Mouse (Mus musculus) CH12.LX (cell line): ENCODE results near the gene Smap1. TPM values are rescaled to one million over a fixed set of nuclear protein-coding genes. Genes with fewer than 3 reads are reported as not detected.

Experiments used
- DNase-seq: peaks from one replicate; pipeline ENCODE4 v3.0.0-alpha.2; 2013; ENCODE audit errors: extremely low read depth
- H3K27ac ChIP-seq: 2 replicates; pipeline ENCODE4 v1.5.1; 2012; ENCODE audit warnings: low read depth, mild to moderate bottlenecking, control low read depth, moderate library complexity; ENCODE audit not compliant: insufficient read depth
- H3K27me3 ChIP-seq: replicated peaks from 2 replicates; pipeline ENCODE3; 2012; ENCODE audit warnings: inconsistent platforms
- H3K36me3 ChIP-seq, 2 experiments: replicated peaks in 1 of 2; 2 replicates each; pipeline versions ENCODE3 to v1.6.1; 2012; ENCODE audit warnings: inconsistent platforms in 1 of 2, low read length in 1 of 2, mild to moderate bottlenecking in 1 of 2, mixed read lengths in 1 of 2, moderate library complexity in 1 of 2; ENCODE audit not compliant: control insufficient read depth in 1 of 2, insufficient read depth in 1 of 2
- H3K4me1 ChIP-seq, 2 experiments: 2 replicates each; pipeline ENCODE4 v1.6.1; 2012; ENCODE audit warnings: inconsistent platforms in 1 of 2, moderate library complexity in 1 of 2; ENCODE audit not compliant: insufficient read depth in 2 of 2, control insufficient read depth in 1 of 2
- H3K4me2 ChIP-seq: 2 replicates; pipeline ENCODE4 v1.6.1; 2012; ENCODE audit warnings: low read depth, mild to moderate bottlenecking, control low read depth; ENCODE audit not compliant: poor library complexity, insufficient read depth, severe bottlenecking
- H3K4me3 ChIP-seq, 3 experiments: fragments of 150-350 bp in 1 of 3; sonication (generic) in 1 of 3; replicated peaks in 1 of 3; 2 replicates each; pipeline versions ENCODE3 to v1.5.1; 2011 to 2012; ENCODE audit warnings: low read depth in 2 of 3, low read length in 2 of 3, mild to moderate bottlenecking in 2 of 3, moderate library complexity in 2 of 3, control low read depth in 1 of 3, improper control_type of control experiment in 1 of 3, inconsistent platforms in 1 of 3, mixed read lengths in 1 of 3; ENCODE audit not compliant: poor library complexity in 1 of 3
- H3K79me2 ChIP-seq: replicated peaks from 2 replicates; pipeline ENCODE4 v1.6.1; 2012; ENCODE audit warnings: mild to moderate bottlenecking, moderate library complexity; ENCODE audit not compliant: control insufficient read depth, poor library complexity, insufficient read depth, severe bottlenecking; ENCODE audit errors: extremely low read depth
- H3K9ac ChIP-seq: 2 replicates; pipeline ENCODE4 v1.6.1; 2012; ENCODE audit warnings: low read depth, mild to moderate bottlenecking, control low read depth, moderate library complexity; ENCODE audit not compliant: insufficient read depth
- H3K9me3 ChIP-seq: replicated peaks from 2 replicates; pipeline ENCODE3; 2012; ENCODE audit warnings: low read length, inconsistent platforms, mixed read lengths
- CTCF ChIP-seq, 2 experiments: IDR thresholded peaks in 1 of 2; conservative IDR thresholded peaks in 1 of 2; 2 replicates each; pipeline ENCODE4 v1.5.1; 2011 to 2012; ENCODE audit warnings: low read depth in 2 of 2, low read length in 2 of 2, improper control_type of control experiment in 1 of 2, inconsistent platforms in 1 of 2, mild to moderate bottlenecking in 1 of 2, moderate library complexity in 1 of 2
- ELF1 ChIP-seq: IDR thresholded peaks from 2 replicates; pipeline ENCODE4 v1.6.1; 2014; ENCODE audit warnings: low read depth, mild to moderate bottlenecking, inconsistent platforms, low read length, improper control_type of control experiment
- EP300 ChIP-seq: IDR thresholded peaks from 2 replicates; pipeline ENCODE4 v1.6.1; 2011; ENCODE audit warnings: low read length, improper control_type of control experiment
- IRF4 ChIP-seq: IDR thresholded peaks from 2 replicates; pipeline ENCODE4 v1.6.1; 2014; ENCODE audit warnings: low read depth, mild to moderate bottlenecking, inconsistent platforms, low read length, improper control_type of control experiment
- JUN ChIP-seq: IDR thresholded peaks from 2 replicates; pipeline ENCODE4 v1.6.1; 2011; ENCODE audit warnings: low read depth, mild to moderate bottlenecking, low read length, improper control_type of control experiment, moderate library complexity; ENCODE audit not compliant: insufficient read depth
- NELFE ChIP-seq: IDR thresholded peaks from 2 replicates; pipeline ENCODE4 v1.6.1; 2011; ENCODE audit warnings: low read depth, low read length, improper control_type of control experiment
- RCOR1 ChIP-seq: conservative IDR thresholded peaks from 2 replicates; pipeline ENCODE4 v1.6.1; 2012; ENCODE audit warnings: low read depth, mild to moderate bottlenecking, inconsistent platforms, low read length, improper control_type of control experiment
- TBP ChIP-seq: conservative IDR thresholded peaks from 2 replicates; pipeline ENCODE4 v1.6.1; 2011; ENCODE audit warnings: low read depth, low read length, improper control_type of control experiment
- USF2 ChIP-seq: conservative IDR thresholded peaks from 2 replicates; pipeline ENCODE4 v1.6.1; 2011; ENCODE audit warnings: low read depth, low read length, improper control_type of control experiment
- dilution Hi-C: fragments of 300-500 bp; cut with MboI; formaldehyde crosslinking; loops from 2 replicates; pipeline ENCODE4 v1.14.3; 2020; ENCODE audit warnings: low sequenced_read_pairs; ENCODE audit not compliant: extremely low pct_unique_long_range_greater_than_20kb, extremely low pct_ligation_motif_present
- in situ Hi-C: fragments of 300-500 bp; cut with MboI; formaldehyde crosslinking; loops from 3 replicates; pipeline ENCODE4 v1.14.3; 2019; ENCODE audit warnings: low sequenced_read_pairs, low pct_ligation_motif_present, low pct_unique_long_range_greater_than_20kb, mixed read lengths
- polyA plus RNA-seq: library from polyadenylated mRNA; unstranded; fragments of >175 nt; gene quantifications from 2 replicates; pipeline ENCODE4 v1.2.1, GENCODE M21; 2012; ENCODE audit warnings: low read depth; ENCODE audit not compliant: insufficient read length
- total RNA-seq, 2 experiments: library from RNA; depleted of rRNA; stranded (reverse); fragments of 300-350 nt in 1 of 2; fragments of >200 nt in 1 of 2; gene quantifications; 2 replicates each; pipeline ENCODE4 v1.2.3; 2012 to 2014

Gene Smap1
- total and polyA plus RNA-seq, 3 experiments: 22.3 to 60.5 (median 37.0) TPM

- dilution Hi-C loops (no loop called here), in situ Hi-C loops (no loop called here)
- H3K79me2 ChIP-seq: no peaks in the 10 kb centered on the region
- H3K4me3 ChIP-seq: no peak overlapping the region
- no peak overlapping the region for H3K9ac ChIP-seq
- no peak overlapping the region for H3K27ac ChIP-seq
- H3K4me2 ChIP-seq: no peak overlapping the region
- no peaks in the 10 kb centered on the region for H3K4me1 ChIP-seq
- H3K27me3 ChIP-seq: no peaks in the 10 kb centered on the region
- no peak for DNase-seq
- H3K36me3 ChIP-seq: no peaks in the 10 kb centered on the region
- peaks cover 3% of the 10 kb centered on the region for H3K9me3 ChIP-seq
- TF ChIP-seq TBP (no peak), JUN (no peak), IRF4 (no peak), NELFE (no peak), RCOR1 (no peak), EP300 (no peak)
These were observed 46.1 kb upstream of the Smap1 start for GRCm38 (mm10) chr1:23968027-23968725.

GRCm38 (mm10) chr1:23966226-23966625 lies 44.1 kb upstream of the Smap1 start:
- Histone ChIP-seq H3K27ac (no peak overlapping the region), H3K4me2 (no peak overlapping the region), H3K9ac (no peak overlapping the region), H3K79me2 (no peaks in the 10 kb centered on the region), H3K36me3 (no peaks in the 10 kb centered on the region), H3K9me3 (peaks cover 3% of the 10 kb centered on the region), H3K27me3 (no peaks in the 10 kb centered on the region), H3K4me1 (no peaks in the 10 kb centered on the region), H3K4me3 (no peak overlapping the region)
- DNase-seq: no peak
- dilution Hi-C loops (no loop called here), in situ Hi-C loops (no loop called here)
- TF ChIP-seq ELF1: no peak

GRCm38 (mm10) chr1:23959415-23959732 lies 37.3 kb upstream of the Smap1 start:
- no peak overlapping the region for H3K27ac ChIP-seq
- peak overlapping the region in 1 of 3 experiments; percentile 45 for H3K4me3 ChIP-seq
- no peaks in the 10 kb centered on the region for H3K36me3 ChIP-seq
- TF ChIP-seq CTCF (conservative IDR thresholded peaks at IDR 0.05 in 1 of 2, IDR thresholded peaks at IDR 0.05 in 1 of 2; ENCODE audit: low read depth in 2 of 2, low read length in 2 of 2) (peak in 1 of 2 experiments; percentile 11; a peak in 2 of 4 replicates), USF2 (no peak)
- H3K4me2 ChIP-seq: no peak overlapping the region
- H3K9me3 ChIP-seq: no peaks in the 10 kb centered on the region
- H3K27me3 ChIP-seq: no peaks in the 10 kb centered on the region
- dilution Hi-C loops (no loop called here), in situ Hi-C loops (no loop called here)
- no peaks in the 10 kb centered on the region for H3K79me2 ChIP-seq
- no peak for DNase-seq
- no peak overlapping the region for H3K9ac ChIP-seq
- no peaks in the 10 kb centered on the region for H3K4me1 ChIP-seq
